Mouse (Mus musculus): ENCODE results near the gene Adra2a.

Adra2a gene

DNA sequence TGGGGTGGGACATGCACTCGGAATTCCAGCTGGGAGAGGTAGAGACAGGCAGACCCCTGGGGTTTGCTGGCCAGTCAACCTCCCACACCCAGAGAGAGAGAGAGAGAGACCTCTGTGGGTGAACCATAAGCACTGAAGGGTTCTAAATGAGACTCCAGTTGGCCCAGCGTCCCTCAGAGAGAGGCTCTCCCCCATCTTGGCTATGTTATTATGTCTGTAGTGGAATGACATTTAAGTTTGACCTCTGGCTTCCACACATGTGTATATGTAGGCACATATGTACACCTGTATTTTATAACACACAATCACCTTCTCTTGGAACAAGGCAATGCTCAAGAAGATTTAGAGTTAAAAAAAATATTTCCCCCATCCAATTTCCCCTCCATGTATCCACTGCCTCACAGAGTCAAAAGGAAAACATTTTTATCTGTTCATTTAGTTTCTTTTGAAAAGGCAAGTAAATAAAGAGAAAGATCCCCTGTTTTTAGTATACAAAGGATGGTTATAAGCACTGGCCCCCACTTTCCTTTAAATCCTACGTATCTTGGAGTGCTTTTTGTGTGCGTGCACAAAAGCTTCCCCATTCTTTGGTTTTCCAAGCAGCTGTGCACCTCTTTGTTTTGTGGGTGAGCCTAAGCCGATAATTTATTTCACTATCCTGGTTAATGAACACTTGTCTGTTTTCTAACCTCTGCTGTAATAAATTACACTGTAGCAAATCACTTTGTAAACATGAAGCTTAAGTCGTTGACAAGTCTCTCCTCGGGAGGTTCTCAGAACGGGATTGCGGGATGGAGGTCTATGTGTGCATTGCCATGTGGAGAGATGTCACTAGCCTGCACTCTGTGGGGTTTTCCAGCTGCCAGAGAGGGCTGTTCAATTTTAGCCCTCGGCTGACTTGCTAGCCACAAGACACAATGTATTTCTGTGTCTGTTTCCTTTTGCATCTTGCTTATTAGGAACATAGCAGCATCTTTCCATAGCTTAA lies 32.7 kb downstream of the Adra2a start:
- DNase-seq (ENCODE audit: low spot score) = no peak

DNA sequence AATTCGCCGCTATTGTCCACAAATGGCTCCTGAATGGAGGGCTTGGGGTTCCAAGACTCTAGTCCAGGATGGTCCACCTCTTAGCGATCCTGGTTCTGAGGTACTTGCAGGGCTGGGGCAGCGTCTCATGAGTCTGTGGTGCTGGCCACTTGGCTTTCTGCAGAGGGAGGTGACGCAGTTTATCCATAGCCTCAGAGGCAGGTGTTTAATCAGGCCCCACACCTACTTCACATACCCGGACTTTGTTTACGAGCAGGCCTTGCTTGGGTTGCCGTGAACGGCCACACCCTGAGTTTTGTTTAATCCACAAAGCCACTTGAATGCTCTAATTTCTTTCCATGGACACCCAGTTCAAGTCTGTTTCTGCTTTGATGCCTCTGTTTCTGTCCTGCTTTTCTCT lies 37.4 kb downstream of the Adra2a start:
- no peak for DNase-seq (ENCODE audit: low spot score)

DNA sequence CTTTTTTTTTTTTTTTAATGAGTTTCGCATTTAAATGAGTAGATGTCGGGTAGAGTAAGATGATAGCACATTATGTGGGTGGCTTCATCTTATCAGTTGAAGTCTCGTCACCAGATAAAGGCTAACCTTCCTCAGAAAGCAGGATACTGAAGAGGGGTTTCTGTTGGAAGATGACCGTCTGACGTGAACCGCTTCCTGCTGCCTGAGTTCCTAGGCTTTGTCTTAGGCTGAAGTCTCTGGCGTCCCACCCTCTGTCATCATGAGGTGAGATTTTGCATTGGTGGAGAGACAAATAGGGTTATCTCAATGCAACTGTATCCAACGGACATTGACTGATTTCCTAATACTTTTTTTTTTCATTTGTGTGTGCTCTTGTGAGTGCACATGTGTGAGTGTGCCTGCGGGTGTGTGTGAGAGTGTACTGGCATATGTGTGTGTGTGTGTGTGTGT lies 37.8 kb downstream of the Adra2a start:
- no peak for DNase-seq (ENCODE audit: low spot score)

DNA sequence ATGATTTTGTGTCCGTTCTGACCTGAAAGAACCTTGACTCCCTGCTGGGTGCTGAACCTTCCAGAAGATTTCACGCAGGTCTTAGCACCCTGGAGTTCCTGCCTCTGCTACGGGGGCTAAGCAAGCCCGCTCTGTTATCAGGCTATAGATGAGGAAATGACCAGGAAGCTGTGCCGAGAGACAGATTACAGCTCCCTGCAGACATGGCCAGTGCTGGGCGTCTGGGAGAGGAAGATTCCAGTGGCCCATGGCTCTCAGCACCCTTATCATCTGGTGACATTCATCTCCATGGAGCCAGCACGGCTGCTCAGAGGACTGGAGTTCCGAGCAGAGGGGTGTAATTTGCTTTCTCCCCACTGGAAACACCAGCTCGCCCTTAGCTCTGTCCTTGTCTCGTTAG lies 43.4 kb downstream of the Adra2a start:
- DNase-seq (ENCODE audit: low spot score) = no peak

DNA sequence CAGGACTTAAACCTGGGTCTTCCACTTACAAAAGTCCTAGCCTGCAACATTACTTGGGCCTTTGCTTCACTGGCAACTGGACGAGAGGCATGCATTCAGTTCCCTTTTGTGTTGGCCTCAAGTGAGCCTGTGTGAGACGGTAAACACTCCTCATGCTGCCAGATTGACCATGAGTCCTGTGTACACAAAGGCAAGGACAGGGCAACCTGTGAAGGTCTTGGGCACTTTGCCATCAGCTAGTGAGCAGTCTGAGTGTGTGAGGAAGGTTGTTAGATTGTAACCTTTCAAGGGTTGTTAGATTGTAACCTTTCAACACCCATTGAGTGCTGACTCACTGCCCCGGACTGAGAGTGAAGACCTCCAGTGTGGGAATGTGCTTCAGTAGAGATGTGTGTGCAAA lies 49.6 kb downstream of the Adra2a start:
- DNase-seq (ENCODE audit: low spot score) = no peak

DNA sequence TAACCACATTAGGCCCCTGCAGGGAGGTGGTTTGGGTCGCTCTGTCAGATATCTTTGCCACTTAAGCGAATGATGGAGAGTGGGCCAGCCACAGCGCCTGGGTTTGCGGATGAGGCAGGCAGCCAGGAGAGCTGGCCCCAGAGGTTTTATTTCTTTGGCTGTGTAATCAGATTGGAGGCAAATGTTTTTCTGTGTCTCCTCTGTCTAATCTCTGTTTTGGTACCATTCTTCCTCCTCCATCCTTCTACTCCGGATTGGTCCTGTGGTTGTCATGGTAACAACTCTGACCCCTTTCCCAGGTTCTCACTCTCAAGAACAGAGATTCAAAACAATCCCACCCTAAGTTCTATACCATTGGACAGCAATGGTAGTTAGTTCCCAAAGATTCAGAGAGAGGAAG lies 51.8 kb downstream of the Adra2a start:
- no peak for DNase-seq (ENCODE audit: low spot score)

DNA sequence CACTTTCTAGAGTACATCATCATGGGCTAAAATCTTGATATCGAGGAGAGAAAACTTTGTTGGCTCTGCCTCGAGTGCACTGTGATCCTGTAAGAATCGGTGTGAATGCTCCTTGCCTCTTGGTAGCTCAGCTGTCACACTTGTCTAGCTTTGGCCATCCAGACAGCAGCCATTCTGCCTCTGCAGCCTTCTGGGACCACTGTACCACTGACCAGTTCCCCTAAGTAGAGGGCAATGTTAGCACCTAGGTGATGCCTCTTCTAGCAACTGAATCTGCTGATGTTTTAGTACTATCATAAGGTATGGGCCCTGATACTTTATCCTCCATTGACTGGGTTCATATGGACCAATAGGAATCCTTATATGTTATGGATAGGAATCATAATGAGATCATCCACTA lies 54.4 kb downstream of the Adra2a start:
- no peak for DNase-seq (ENCODE audit: low spot score)
